Mouse (Mus musculus): ENCODE results near the gene 9430007A20Rik. TPM values are rescaled to one million over a fixed set of nuclear protein-coding genes. Genes with fewer than 3 reads are reported as not detected.
"Not testable (repeated sequence)": the region's sequence is repeated elsewhere in the genome, so short reads cannot be mapped to it uniquely, and the experiment has no call there.

Gene 9430007A20Rik
- polyA plus RNA-seq (2012; ENCODE audit: insufficient read depth, insufficient read length, missing spikeins): not detected in 2 replicates

DNA sequence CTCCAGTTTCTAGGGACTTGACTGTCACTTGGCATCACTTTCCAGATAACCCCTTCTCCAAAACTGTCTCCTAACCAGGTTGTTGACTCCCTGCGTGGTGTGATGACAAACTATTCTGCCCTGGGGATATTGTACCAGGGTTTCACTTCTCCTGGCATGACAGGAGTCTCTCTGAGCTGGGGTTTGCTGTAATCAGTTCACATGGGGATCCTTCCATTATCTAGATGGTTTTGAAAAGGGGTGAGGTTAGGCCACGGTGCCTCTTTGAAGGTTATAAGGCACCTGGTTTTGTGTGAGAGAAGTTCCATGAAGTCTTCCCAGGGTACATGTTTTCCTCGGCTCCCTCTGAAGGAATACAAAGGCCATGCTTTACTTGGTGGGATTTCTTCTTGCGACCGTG, at the start of gene 9430007A20Rik:
TSS of gene 9430007A20Rik (plus strand) at position 301 of the 400 bp plus-strand sequence.
- H3K4me3 ChIP-seq (ENCODE audit: insufficient read depth, low read depth, low read length): no peak within 1 kb of the TSS
- no peaks in the 10 kb centered on the region for H3K4me1 ChIP-seq (ENCODE audit: control insufficient read depth, insufficient read depth, insufficient read length, low read length)
- no peak within 1 kb of the TSS for H3K27ac ChIP-seq (replicated peaks; ENCODE audit: low read depth, low read length)

- Histone ChIP-seq H3K4me3 (ENCODE audit: insufficient read depth, low read depth, low read length) (no peak overlapping the region), H3K4me1 (ENCODE audit: control insufficient read depth, insufficient read depth, insufficient read length, low read length) (no peaks in the 10 kb centered on the region), H3K27ac (replicated peaks; ENCODE audit: low read depth, low read length) (no peak overlapping the region)
Observed at GRCm38 (mm10) chr4:144493331-144493730, 26.3 kb upstream of the 9430007A20Rik start.

DNA sequence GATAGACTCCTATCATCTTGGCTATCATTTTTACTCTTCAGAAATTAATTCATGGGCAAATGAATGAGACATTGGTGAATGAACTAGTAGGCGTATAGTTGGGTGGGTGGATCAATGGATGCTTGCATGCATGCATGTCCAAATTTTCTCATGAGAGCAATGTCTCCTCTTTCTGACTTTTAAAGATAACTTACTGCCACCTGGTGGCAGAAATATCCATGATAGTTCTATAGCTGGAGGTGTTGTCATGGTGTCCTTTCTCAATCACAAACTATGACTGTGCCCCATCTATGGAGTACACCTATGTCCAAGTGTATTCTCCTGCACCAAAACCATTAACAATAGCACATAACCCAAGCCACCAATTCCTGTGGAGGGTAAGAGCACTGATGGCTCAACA, 13.1 kb upstream of the 9430007A20Rik start:
- Histone ChIP-seq H3K27ac (replicated peaks; ENCODE audit: low read depth, low read length) (no peak overlapping the region), H3K4me1 (ENCODE audit: control insufficient read depth, insufficient read depth, insufficient read length, low read length) (no peaks in the 10 kb centered on the region), H3K4me3 (ENCODE audit: insufficient read depth, low read depth, low read length) (no peak overlapping the region)

GRCm38 (mm10) chr4:144544689-144545088, 25.1 kb downstream of the 9430007A20Rik start:
- no peak overlapping the region for H3K27ac ChIP-seq (replicated peaks; ENCODE audit: low read depth, low read length)
- H3K4me1 ChIP-seq (ENCODE audit: control insufficient read depth, insufficient read depth, insufficient read length, low read length): no peaks in the 10 kb centered on the region
- H3K4me3 ChIP-seq (ENCODE audit: insufficient read depth, low read depth, low read length): no peak overlapping the region

GRCm38 (mm10) chr4:144545339-144545738, 25.7 kb downstream of the 9430007A20Rik start:
- not testable (repeated sequence) for H3K27ac ChIP-seq (replicated peaks; ENCODE audit: low read depth, low read length); H3K4me1 ChIP-seq (ENCODE audit: control insufficient read depth, insufficient read depth, insufficient read length, low read length); H3K4me3 ChIP-seq (ENCODE audit: insufficient read depth, low read depth, low read length)

DNA sequence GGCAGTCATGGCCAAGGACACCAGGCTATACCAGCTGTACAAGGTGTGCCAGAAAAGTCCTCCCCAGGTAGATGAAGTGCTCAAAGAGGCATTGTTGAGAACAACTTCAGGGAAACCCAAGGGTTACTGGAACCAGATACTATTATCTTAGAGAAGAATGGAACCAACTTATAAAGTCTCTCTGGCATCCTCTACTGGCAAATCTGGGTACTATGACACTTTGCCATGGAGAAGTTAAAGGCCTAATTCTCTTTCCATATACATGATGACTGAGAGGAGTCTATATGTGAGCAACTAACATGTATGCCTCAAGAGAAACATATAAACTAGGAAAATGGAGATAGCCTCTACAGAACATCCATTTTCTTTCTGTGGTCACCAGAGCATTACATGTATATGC, 31.5 kb downstream of the 9430007A20Rik start:
- no peaks in the 10 kb centered on the region for H3K4me1 ChIP-seq (ENCODE audit: control insufficient read depth, insufficient read depth, insufficient read length, low read length)
- no peak overlapping the region for H3K4me3 ChIP-seq (ENCODE audit: insufficient read depth, low read depth, low read length)
- no peak overlapping the region for H3K27ac ChIP-seq (replicated peaks; ENCODE audit: low read depth, low read length)

- Histone ChIP-seq H3K27ac (replicated peaks; ENCODE audit: low read depth, low read length) (no peak overlapping the region), H3K4me1 (ENCODE audit: control insufficient read depth, insufficient read depth, insufficient read length, low read length) (no peaks in the 10 kb centered on the region), H3K4me3 (ENCODE audit: insufficient read depth, low read depth, low read length) (no peak overlapping the region)
Observed at GRCm38 (mm10) chr4:144559792-144560191, 40.2 kb downstream of the 9430007A20Rik start.

GRCm38 (mm10) chr4:144561205-144561604, 41.6 kb downstream of the 9430007A20Rik start:
- H3K4me3 ChIP-seq (ENCODE audit: insufficient read depth, low read depth, low read length): no peak overlapping the region
- H3K4me1 ChIP-seq (ENCODE audit: control insufficient read depth, insufficient read depth, insufficient read length, low read length): no peaks in the 10 kb centered on the region
- H3K27ac ChIP-seq (replicated peaks; ENCODE audit: low read depth, low read length): no peak overlapping the region

GRCm38 (mm10) chr4:144565034-144565433, 45.4 kb downstream of the 9430007A20Rik start, which contains the start of gene Gm13124:
Gm13124 (minus strand) TSS chr4:144565134.
- Histone ChIP-seq H3K4me3 (ENCODE audit: insufficient read depth, low read depth, low read length) (no peak within 1 kb of the TSS), H3K27ac (replicated peaks; ENCODE audit: low read depth, low read length) (no peak within 1 kb of the TSS), H3K4me1 (ENCODE audit: control insufficient read depth, insufficient read depth, insufficient read length, low read length) (no peaks in the 10 kb centered on the region)

DNA sequence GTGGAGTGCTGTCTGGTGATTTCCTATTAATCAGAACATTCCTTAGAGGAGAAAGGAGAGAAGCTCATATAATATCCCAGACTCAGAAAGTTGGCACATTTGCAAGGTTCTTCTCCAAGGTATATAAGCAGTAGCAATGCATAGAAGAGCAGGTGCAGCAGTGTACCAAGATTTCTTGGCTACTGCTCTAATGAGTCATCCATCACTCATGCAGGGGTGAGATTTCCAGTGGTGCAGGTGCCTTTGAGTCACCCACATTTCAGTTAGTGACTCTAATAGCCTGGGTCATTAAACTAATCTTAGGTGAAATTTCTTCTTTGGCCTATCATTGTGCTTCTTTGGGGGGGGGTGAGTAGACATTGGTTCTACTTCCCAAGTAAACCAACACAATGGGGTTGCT, 48.1 kb downstream of the 9430007A20Rik start:
- Histone ChIP-seq H3K27ac (replicated peaks; ENCODE audit: low read depth, low read length) (no peak overlapping the region), H3K4me3 (ENCODE audit: insufficient read depth, low read depth, low read length) (no peak overlapping the region), H3K4me1 (ENCODE audit: control insufficient read depth, insufficient read depth, insufficient read length, low read length) (no peaks in the 10 kb centered on the region)

Other genes starting within 250 kb of the 9430007A20Rik start
- gene Pramel5, start 239.3 kb upstream of the 9430007A20Rik start, polyA plus RNA-seq (2012; ENCODE audit: insufficient read depth, insufficient read length, missing spikeins): not detected in 2 replicates
- gene Gm13128, start 189.6 kb upstream of the 9430007A20Rik start, polyA plus RNA-seq (2012; ENCODE audit: insufficient read depth, insufficient read length, missing spikeins): not detected in 2 replicates
- gene Gm13119, start 161.9 kb upstream of the 9430007A20Rik start, polyA plus RNA-seq (2012; ENCODE audit: insufficient read depth, insufficient read length, missing spikeins): not detected in 2 replicates
- gene Pramef20, start 141.9 kb upstream of the 9430007A20Rik start, polyA plus RNA-seq (2012; ENCODE audit: insufficient read depth, insufficient read length, missing spikeins): not detected in 2 replicates
- not detected in 2 replicates for gene Pramef12, start 111.4 kb upstream of the 9430007A20Rik start, polyA plus RNA-seq (2012; ENCODE audit: insufficient read depth, insufficient read length, missing spikeins)
- gene 1700012P22Rik, start 81.0 kb upstream of the 9430007A20Rik start, polyA plus RNA-seq (2012; ENCODE audit: insufficient read depth, insufficient read length, missing spikeins): not detected in 2 replicates
- gene Gm9944, start 66.5 kb upstream of the 9430007A20Rik start, polyA plus RNA-seq (2012; ENCODE audit: insufficient read depth, insufficient read length, missing spikeins): not detected in 2 replicates
- gene Aadacl3, start 56.1 kb upstream of the 9430007A20Rik start, polyA plus RNA-seq (2012; ENCODE audit: insufficient read depth, insufficient read length, missing spikeins): not detected in 2 replicates
- gene Gm13124, start 45.3 kb downstream of the 9430007A20Rik start, polyA plus RNA-seq (2012; ENCODE audit: insufficient read depth, insufficient read length, missing spikeins): not detected in 2 replicates
- not detected in 2 replicates for gene Aadacl4, start 93.9 kb downstream of the 9430007A20Rik start, polyA plus RNA-seq (2012; ENCODE audit: insufficient read depth, insufficient read length, missing spikeins)
- gene Gm436, start 166.5 kb downstream of the 9430007A20Rik start, polyA plus RNA-seq (2012; ENCODE audit: insufficient read depth, insufficient read length, missing spikeins): not detected in 2 replicates
- not detected in 2 replicates for gene Gm13178, start 201.6 kb downstream of the 9430007A20Rik start, polyA plus RNA-seq (2012; ENCODE audit: insufficient read depth, insufficient read length, missing spikeins)

Measured in brown adipose tissue, adult 24 weeks (tissue).